Mouse (Mus musculus) retina, postnatal 7 days (tissue): ENCODE results near the gene Klf12.

Source experiments
- DNase-seq: peaks from one replicate; pipeline ENCODE4 v3.0.0-alpha.2; 2012; ENCODE audit warnings: low read depth, low spot score

Gene Klf12

GRCm38 (mm10) chr14:100052876-100053275, 231.6 kb downstream of the Klf12 start:
- no peak for DNase-seq

DNA sequence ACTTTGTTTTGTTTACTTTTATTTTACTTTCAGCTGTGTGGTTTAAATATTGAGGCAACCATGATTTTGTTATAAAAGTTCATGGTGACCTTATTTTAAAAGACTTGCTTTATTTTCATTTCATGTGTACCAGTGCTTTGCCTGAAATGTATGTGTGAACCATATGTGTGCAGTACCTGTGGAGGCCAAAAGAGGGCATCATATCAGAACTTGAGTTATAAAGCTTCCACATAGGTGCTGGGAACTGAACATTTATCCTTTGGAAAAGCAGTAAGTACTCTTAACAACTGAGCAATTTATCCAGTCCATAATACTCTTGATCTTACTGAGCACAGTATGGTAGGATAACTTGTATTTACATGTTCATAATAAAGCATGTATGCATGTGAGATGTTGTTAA, 239.0 kb downstream of the Klf12 start:
- DNase-seq = no peak

- DNase-seq = no peak
Observed at GRCm38 (mm10) chr14:100041823-100042222, 242.7 kb downstream of the Klf12 start.

- no peak for DNase-seq
Observed at GRCm38 (mm10) chr14:100026671-100027070, 257.8 kb downstream of the Klf12 start.

DNA sequence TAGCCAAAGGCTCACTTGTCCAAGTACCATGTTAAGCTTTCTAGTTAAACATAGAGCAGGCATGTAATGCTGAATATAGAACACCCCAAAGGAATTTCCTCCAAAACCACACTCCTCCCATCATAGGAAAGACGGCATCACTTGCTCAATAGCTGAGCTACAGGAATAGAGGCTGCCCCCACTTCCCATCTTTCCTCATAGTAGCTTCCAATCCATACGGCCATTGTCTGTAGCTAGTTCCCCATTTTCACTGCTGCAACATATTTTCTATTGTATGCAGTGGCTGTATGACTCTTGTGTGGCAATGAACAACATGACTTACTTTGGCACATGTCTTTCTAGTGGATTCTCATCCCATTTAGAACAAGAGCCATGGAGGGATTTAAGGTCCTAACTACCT, 267.3 kb downstream of the Klf12 start:
- DNase-seq = no peak

DNA sequence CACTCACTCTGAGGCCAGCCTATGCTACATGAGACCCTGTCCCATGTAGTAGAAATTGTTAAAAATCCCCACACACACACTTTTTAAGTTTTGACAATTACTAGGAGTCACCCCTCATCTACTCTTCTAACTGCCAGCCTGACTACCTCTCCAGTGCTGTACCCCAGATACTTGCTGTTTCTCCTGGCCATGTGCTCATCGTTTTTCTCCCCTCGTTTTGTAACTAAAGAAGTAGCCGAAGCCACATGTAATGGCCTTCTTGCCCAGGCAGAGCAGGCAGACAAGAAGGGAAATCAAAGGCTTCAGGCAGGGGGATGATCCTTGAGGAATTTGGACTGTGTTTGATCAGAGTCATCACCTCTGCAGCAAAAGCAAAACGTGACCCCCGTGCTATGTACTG, 274.0 kb downstream of the Klf12 start:
- no peak for DNase-seq

DNA sequence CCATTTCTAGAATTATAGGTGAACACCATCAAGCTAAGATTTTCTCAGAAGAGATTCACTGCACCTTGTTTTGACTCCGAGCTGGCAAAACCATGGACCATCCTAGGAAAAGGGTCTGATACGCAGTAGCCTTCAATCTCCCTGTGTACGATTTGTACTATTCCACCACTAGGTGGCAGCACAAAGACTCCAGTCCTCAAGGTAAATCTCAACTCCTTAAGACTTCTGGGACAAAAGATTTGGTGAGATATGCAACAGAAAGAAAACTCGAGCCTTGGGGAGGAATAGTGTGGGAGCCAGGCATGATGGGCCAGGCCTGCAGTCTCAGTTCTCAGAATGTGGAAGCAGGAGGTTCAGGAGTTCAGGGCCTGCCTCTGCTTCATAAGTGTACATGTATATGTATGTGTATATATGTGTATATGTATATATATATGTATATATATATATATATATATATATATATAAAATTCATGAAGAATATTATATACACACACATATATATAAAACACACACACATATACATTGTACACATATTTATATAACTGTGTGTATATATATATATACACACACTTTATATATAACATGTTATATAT, 274.6 kb downstream of the Klf12 start:
- DNase-seq = peak; percentile 49

GRCm38 (mm10) chr14:99983510-99983909, 301.0 kb downstream of the Klf12 start:
- DNase-seq = no peak

- DNase-seq = no peak
Observed at GRCm38 (mm10) chr14:99981209-99981608, 303.3 kb downstream of the Klf12 start.

DNA sequence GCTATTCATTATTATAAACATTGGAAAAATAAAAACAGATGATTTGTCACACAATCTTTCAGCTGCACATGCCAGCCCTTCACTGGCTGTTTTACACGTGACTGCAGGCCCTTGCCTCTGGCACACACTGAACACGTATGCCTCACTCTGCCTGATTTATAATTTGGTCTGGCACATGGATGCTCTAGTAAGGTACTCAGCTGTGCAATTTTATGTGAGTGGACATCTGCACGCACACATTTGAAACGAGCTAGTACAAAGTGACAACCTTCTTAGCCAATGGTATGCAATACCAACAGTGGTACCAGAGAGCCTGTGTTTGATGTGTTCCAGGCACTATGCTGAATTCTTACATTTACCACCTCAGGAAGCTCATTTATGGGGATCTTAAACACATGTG, 316.6 kb downstream of the Klf12 start:
- no peak for DNase-seq

- DNase-seq = no peak
Observed at GRCm38 (mm10) chr14:99960500-99961229, 323.8 kb downstream of the Klf12 start.

- DNase-seq = no peak
Observed at GRCm38 (mm10) chr14:99955133-99955532, 329.3 kb downstream of the Klf12 start.

DNA sequence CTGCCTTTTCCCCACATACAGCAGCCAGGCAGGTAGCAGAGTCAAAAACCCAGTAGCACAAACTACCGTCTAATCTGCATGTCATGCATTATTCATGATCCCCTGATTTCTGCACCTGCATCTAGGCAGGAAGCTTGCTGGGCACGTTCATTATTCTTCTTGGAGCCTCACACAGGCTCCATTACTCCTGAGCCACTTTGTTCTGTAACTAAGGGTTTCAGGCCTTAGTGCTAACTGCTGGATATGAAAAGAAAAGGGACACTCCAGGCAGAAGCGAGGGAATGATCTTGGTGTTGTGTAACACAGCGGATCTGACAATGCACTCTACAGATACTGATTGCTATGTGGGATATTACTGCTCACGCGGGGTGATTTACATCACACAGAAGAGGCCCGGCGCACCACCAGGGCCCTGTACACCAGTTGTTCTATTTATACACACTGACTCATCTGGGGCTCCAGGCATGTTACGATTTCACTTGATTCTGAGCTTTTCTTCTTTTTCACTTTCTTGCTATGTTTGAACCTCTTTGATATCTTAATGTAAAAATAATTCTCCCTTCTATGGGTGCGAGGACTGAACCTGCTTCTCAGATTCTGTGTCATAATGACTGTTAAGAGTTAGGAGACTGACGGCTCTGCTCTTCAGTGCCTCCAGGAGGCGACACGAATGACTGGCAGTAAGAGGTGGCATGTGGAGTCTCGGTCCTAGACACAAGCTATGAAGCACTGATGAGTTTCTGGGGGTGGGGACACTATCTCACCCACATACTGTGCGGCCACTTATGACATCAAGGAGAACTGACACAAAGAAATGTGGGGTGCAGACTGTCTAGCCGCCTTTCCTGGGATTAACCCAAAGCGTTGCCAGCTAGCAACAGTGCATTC, 340.0 kb downstream of the Klf12 start:
- DNase-seq = no peak

DNA sequence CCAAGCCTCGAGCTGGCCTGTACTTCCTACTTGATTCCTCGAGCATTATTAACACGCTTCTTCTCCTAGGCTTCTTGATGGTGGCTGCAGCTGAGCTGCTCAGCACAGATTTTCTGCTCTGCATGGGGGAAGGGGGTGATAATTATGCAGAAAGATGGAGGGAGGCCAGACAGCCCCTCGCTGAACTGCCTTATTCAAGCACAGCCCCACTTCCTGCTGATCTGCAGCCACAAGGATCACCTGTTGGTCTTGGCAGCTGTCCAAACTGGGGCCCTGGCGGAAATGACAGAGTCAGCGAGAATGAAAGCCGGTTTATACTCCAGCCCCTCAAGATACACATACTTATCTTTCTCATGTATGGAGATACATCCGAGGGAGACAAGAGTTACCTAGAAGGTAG, 341.3 kb downstream of the Klf12 start:
- DNase-seq = peak; percentile 53

- DNase-seq = no peak
Observed at GRCm38 (mm10) chr14:99933456-99933855, 351.0 kb downstream of the Klf12 start.

DNA sequence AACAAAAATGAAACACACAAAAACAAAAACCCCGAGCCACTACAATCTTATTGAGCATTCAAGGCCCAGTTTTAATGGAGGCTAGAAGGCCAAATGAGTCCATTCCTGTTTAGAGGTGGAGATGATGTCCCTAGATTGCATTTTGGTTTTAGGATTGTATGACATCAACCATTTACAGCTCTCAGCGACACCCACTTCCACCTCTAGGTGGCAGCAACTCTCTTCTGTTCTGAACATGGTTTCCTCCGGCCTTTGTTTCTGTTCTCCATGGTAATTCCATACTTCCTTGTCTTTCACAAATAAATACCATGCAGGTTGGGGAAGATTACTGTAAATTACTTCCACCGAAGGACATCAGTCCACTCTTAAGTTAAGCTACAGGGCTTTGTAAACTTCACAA, 352.6 kb downstream of the Klf12 start:
- peak; percentile 71 for DNase-seq

DNA sequence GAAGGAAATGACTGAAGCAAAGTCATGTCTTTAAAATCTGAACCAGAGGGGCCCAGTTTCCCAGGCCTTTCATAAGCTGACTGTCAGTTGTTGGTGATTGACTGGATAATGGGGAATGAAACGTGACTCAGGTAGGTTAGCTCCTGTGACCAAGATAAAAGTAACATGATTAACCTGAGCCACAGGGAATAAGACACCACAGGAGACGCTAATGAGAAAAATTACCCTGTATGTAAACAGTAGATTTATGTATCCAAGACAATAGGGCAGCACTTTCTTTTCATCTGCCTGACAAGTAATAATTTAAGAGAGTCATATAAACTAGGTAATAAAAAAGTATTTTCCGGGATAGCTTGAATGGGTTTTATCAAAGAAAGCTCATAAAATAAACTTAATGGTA, 372.6 kb downstream of the Klf12 start:
- DNase-seq = no peak

DNA sequence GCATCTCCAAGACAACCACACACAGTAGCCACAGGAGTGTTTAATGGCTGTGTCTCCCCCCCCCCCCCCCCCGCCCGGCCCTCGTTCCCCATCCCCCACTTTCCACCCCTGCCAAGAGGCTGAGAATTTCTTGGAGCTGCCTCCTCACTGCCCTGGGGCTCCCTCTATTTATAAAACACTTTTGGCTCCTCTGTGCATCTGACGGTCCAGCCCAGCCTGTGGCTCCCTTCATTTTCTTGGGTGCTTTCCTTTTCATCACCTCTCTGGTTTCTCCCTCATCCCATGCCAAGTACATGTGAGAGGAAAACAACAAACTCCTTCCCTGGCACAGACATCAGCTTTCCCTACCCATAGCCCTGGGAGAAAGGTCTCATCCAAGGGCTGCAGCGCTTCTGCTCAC, 373.6 kb downstream of the Klf12 start:
- DNase-seq = no peak

DNA sequence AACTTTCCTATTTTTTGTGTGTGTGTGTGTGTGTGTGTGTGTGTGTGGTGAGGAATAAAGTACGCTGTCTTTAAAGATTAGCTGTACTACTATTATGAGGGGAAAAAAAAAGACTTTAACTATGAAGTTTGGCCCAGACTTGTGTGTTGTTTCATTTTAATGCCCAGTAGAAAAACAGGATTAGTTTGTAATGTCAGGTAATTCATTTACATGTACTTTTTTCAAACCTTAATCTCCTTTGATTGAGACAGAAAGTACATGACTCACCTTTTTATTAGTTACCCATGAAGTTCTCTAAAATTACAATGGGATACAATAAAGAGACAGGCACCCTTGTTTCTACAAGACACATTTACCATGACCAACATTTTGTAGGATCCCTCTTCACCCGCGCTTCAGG, 383.6 kb downstream of the Klf12 start:
- no peak for DNase-seq

DNA sequence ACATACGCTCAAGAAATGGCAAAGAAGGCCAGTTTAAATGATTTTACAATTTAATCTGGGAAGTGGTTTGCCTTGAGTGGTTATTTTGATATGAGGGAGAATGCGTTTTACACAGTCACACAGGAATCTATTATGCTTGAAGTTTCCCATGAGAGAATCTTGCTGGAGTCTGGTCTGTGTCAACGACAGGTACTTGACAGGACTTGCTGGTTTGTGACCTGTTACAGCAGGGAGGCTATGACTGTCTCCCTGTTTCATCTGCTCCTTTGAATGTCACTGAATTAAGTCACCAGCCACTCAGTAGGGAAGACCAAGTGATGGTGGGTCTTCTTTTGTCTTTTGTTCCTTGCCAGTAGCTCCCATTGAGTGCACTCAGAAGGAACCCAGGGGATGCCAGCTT, 385.6 kb downstream of the Klf12 start:
- no peak for DNase-seq

DNA sequence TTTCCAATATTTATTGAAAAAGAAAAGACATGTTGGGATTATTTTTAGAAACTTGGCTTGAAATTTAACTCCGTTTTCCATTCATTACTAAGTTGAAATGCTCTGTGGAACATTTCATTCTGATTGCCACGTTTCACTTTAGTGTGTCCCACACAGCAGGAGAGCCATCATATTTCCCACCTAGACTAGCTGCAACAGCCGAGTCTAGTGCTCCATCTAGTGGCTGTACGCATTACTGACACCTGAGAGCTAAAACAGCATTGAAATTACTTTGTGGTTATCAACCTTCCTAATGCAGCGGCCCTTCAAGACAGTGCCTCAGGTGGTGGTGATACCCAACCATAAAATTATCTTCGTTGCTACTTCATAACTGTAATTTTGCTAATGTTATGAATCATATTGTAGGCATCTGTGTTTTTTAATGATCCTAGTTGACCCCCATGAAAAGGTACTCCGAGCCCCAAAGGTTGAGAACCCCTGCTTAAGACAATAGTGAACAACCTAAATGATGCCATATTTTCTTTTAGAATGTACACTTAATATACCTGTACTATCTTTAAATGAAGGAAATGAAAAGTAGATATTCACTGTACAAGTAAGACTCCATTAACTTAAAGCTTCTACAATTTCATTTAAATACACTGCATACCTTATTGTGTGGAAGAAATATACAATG, 389.6 kb downstream of the Klf12 start:
- DNase-seq = peak; percentile 53

GRCm38 (mm10) chr14:99894062-99894461, 390.4 kb downstream of the Klf12 start:
- DNase-seq = no peak
